ENCODE assay signal across 7 mouse cellular contexts in genomic region chr2:33977151-33977550, GRCm38 (mm10).
"Had no signal": no experiment of that assay in that cellular context is flagged by ENCODE, and none has a peak within 500 bp of the region (broad histone marks: within the 10 kb centered on the region; RNA-seq: fewer than 3 reads in every experiment).

No protein-coding gene starts in this region.

- DNase-seq: kidney, adult 2 months; left cerebral cortex, postnatal 4 days; liver; liver, embryonic 13.5 days; lung, embryonic 14.5 days; right cerebral cortex, adult 18-20 months; right cerebral cortex, postnatal 14 days had no signal
